Mouse (Mus musculus) small intestine, adult 2 months (tissue): Measurements from ENCODE around the gene Dhh.

Experiments
- CTCF ChIP-seq: fragments of 200-500 bp; IDR thresholded peaks from 2 replicates; pipeline ENCODE4 v1.5.1; 2012; ENCODE audit warnings: low read depth, mild to moderate bottlenecking, control low read depth, inconsistent platforms, low read length, moderate library complexity, mixed read lengths; ENCODE audit not compliant: insufficient replicate concordance, insufficient read length; ENCODE audit errors: extremely low read depth
- POLR2A ChIP-seq: fragments of 200-500 bp; IDR thresholded peaks from 2 replicates; pipeline ENCODE4 v1.6.1; 2012; ENCODE audit warnings: low read depth, mild to moderate bottlenecking, control low read depth, inconsistent platforms, low read length, moderate library complexity

- no peak for TF ChIP-seq CTCF
- no peak for TF ChIP-seq POLR2A
Measured at GRCm38 (mm10) chr15:98893940-98894745, 4.2 kb downstream of the Dhh start, which contains the start of gene Rhebl1.
